Mouse (Mus musculus) monocyte, adult 5-6 weeks (primary cell): ENCODE data around the gene Rnf130. TPM values are rescaled to one million over a fixed set of nuclear protein-coding genes. Genes with fewer than 3 reads are reported as not detected.

Source experiments
- ATAC-seq: fragments of 153-309, 156-312 bp; replicated peaks from 2 replicates; pipeline ENCODE4 v1.8.0; 2017; ENCODE audit warnings: mild to moderate bottlenecking; ENCODE audit not compliant: low TSS enrichment, insufficient number of reproducible peaks, severe bottlenecking, poor library complexity, low FRiP score
- total RNA-seq: library from RNA; stranded (forward); fragments of 200-1000, 200-491, 200-594 nt; gene quantifications from 3 replicates; pipeline ENCODE4 v1.2.3, GENCODE M21; 2017

The Rnf130 gene
- total RNA-seq: 335 to 628 TPM (median 575 TPM) in 3 replicates

GRCm38 (mm10) chr11:50024833-50025720 is at the start of gene Rnf130:
Rnf130 (plus strand) TSS chr11:50025346.
- peak; percentile 30 for ATAC-seq

- ATAC-seq: no peak
Measured at GRCm38 (mm10) chr11:49977963-49978568, 47.1 kb upstream of the Rnf130 start.

GRCm38 (mm10) chr11:49978935-49979334 is 46.2 kb upstream of the Rnf130 start:
- no peak for ATAC-seq

- ATAC-seq: no peak
Measured at GRCm38 (mm10) chr11:49980681-49981235, 44.4 kb upstream of the Rnf130 start.

- ATAC-seq: no peak
Measured at GRCm38 (mm10) chr11:49981321-49981963, 43.7 kb upstream of the Rnf130 start.

- ATAC-seq: no peak
Measured at GRCm38 (mm10) chr11:49982094-49982493, 43.1 kb upstream of the Rnf130 start.

GRCm38 (mm10) chr11:49982881-49983280 is 42.3 kb upstream of the Rnf130 start:
- peak; percentile 21 for ATAC-seq

GRCm38 (mm10) chr11:49983875-49984552 is 41.1 kb upstream of the Rnf130 start:
- ATAC-seq: peak; percentile 57

GRCm38 (mm10) chr11:49985009-49985408 is 40.1 kb upstream of the Rnf130 start:
- ATAC-seq: no peak

GRCm38 (mm10) chr11:49986277-49987036 is 38.7 kb upstream of the Rnf130 start:
- 0 out of 2 replicates have a peak, but pooled peaks have one; percentile 23 for ATAC-seq

- ATAC-seq: peak; percentile 72
Measured at GRCm38 (mm10) chr11:49994536-49994935, 30.6 kb upstream of the Rnf130 start.

GRCm38 (mm10) chr11:49996398-49996797 is 28.7 kb upstream of the Rnf130 start:
- ATAC-seq: no peak

- ATAC-seq: peak; percentile 80
Measured at GRCm38 (mm10) chr11:49997321-49997720, 27.8 kb upstream of the Rnf130 start.

GRCm38 (mm10) chr11:50002853-50003252 is 22.3 kb upstream of the Rnf130 start:
- ATAC-seq: no peak

GRCm38 (mm10) chr11:50007776-50008175 is 17.4 kb upstream of the Rnf130 start:
- no peak for ATAC-seq

GRCm38 (mm10) chr11:50008231-50008630 is 16.9 kb upstream of the Rnf130 start:
- no peak for ATAC-seq

GRCm38 (mm10) chr11:50013016-50013415 is 12.1 kb upstream of the Rnf130 start:
- no peak for ATAC-seq

- no peak for ATAC-seq
Measured at GRCm38 (mm10) chr11:50016503-50016902, 8.6 kb upstream of the Rnf130 start.
